Mouse (Mus musculus) forebrain, embryonic 12.5 days (tissue): Measurements from ENCODE around the gene Herpud2. TPM values are rescaled to one million over a fixed set of nuclear protein-coding genes. Genes with fewer than 3 reads are reported as not detected.
"Not testable (repeated sequence)": the region's sequence is repeated elsewhere in the genome, so short reads cannot be mapped to it uniquely, and the experiment has no call there.

Experiments used
- ATAC-seq: fragments of 200-750 bp; cut with Nextera tagmentation; 2 replicates; pipeline ENCODE4 v1.8.0; 2017; ENCODE audit warnings: moderate TSS enrichment; ENCODE audit not compliant: low FRiP score
- H3K27ac ChIP-seq: fragments of 300-500 bp; sonication (generic); 2 replicates; pipeline ENCODE4 v1.5.1; 2016; ENCODE audit warnings: mild to moderate bottlenecking
- H3K27me3 ChIP-seq: fragments of 300-500 bp; sonication (generic); 2 replicates; pipeline ENCODE4 v1.6.1; 2016; ENCODE audit warnings: mild to moderate bottlenecking
- H3K36me3 ChIP-seq: fragments of 300-500 bp; sonication (generic); replicated peaks from 2 replicates; pipeline ENCODE4 v1.6.1; 2016; ENCODE audit warnings: mild to moderate bottlenecking
- H3K4me1 ChIP-seq: fragments of 300-500 bp; sonication (generic); 2 replicates; pipeline ENCODE4 v1.6.1; 2016
- H3K4me2 ChIP-seq: fragments of 300-500 bp; sonication (generic); 2 replicates; pipeline ENCODE4 v1.6.1; 2016; ENCODE audit warnings: mild to moderate bottlenecking, moderate library complexity
- H3K4me3 ChIP-seq: fragments of 300-500 bp; sonication (generic); replicated peaks from 2 replicates; pipeline ENCODE4 v1.5.1; 2016; ENCODE audit warnings: mild to moderate bottlenecking
- H3K9ac ChIP-seq: fragments of 300-500 bp; sonication (generic); 2 replicates; pipeline ENCODE4 v1.6.1; 2016; ENCODE audit warnings: mild to moderate bottlenecking
- H3K9me3 ChIP-seq: fragments of 300-500 bp; sonication (generic); 2 replicates; pipeline ENCODE4 v1.6.1; 2016
- WGBS: fragments of 180-500 bp; shearing (Covaris S2); methylation state at CpG from one replicate; pipeline ENCODE4 v1.1.7; 2016; 5-methylcytosine and 5-hydroxymethylcytosine counted together
- polyA plus RNA-seq: library from polyadenylated mRNA; unstranded; fragments of >200 nt; fragmentation: Nextera tagmentation; extraction: Ambion mirVana; gene quantifications from 2 replicates; pipeline ENCODE4 v1.2.1, GENCODE M21; 2016

Herpud2 gene
- polyA plus RNA-seq, 1 experiment from 2014 or later: 41.7 TPM

DNA sequence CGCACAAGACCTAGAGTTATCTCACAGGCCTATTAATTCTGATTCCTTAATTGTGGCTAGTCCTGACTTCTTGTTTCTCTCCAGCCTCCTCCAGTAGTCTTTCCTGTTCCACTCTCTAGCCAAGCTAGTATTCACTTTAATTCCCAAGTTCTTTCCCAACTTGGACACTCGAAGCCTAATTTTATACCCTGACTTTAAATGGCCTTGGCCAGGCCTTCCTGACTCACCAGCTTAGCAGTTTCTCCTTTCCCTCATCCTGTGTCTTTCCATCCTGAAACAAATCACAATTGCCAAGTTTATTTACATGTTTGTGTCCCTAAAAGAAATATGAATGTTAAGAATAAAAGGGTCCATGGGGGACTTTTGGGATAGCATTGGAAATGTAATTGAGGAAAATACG, 9.6 kb downstream of the Herpud2 start:
- WGBS: 97% methylated on average over 3 of the region's 3 CpGs
- no peaks in the 10 kb centered on the region for H3K9me3 ChIP-seq
- H3K36me3 ChIP-seq: no peaks in the 10 kb centered on the region
- no peak for ATAC-seq
- H3K4me3 ChIP-seq: no peak overlapping the region
- H3K4me1 ChIP-seq: no peaks in the 10 kb centered on the region
- H3K27ac ChIP-seq: no peak overlapping the region
- no peak overlapping the region for H3K9ac ChIP-seq
- no peak overlapping the region for H3K4me2 ChIP-seq
- no peaks in the 10 kb centered on the region for H3K27me3 ChIP-seq

DNA sequence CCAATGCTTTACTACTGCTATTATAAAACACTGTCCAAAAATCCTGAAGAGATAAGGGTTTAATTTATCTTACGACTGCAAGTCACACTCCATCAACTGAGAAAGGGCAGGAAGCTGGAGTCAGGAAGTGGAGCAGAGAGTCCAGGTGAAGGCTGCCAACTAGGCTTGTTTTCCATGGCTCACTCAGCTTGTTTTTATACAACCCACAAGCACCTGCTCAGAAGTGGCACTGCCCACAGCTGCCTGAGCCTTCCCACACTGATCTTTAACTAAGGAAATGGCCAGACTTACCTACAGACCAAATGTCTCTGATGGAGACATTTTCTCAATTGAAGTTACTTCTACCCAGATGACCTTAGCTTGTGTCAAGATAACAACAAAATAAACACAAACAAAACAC, 11.3 kb downstream of the Herpud2 start:
- no peak overlapping the region for H3K4me2 ChIP-seq
- H3K9ac ChIP-seq: no peak overlapping the region
- no peaks in the 10 kb centered on the region for H3K9me3 ChIP-seq
- no peaks in the 10 kb centered on the region for H3K4me1 ChIP-seq
- no peak overlapping the region for H3K27ac ChIP-seq
- no peaks in the 10 kb centered on the region for H3K27me3 ChIP-seq
- ATAC-seq: no peak
- H3K4me3 ChIP-seq: no peak overlapping the region
- 94% methylated on average over 1 of the region's 1 CpGs for WGBS
- no peaks in the 10 kb centered on the region for H3K36me3 ChIP-seq

DNA sequence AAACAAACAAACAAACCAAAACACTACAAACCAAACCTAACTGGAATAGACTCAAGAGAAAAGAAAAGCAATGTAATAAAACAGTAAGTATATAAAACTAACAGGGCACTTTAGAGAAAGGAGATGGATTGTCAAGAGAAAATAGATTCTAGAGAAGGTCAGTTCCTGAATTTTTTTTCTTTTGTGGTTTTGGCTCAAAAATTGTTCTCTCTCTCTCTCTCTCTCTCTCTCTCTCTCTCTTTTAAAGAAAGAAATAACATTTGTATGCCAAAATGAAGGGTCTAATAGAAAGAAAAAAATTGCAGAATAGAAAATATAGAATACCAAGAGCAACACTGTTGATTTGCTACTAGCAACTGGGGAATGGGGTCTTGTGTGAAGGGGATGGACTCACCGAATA, 12.7 kb downstream of the Herpud2 start:
- ATAC-seq: no peak
- Histone ChIP-seq H3K9me3 (no peaks in the 10 kb centered on the region), H3K4me3 (no peak overlapping the region), H3K9ac (no peak overlapping the region), H3K27ac (no peak overlapping the region), H3K36me3 (no peaks in the 10 kb centered on the region), H3K27me3 (no peaks in the 10 kb centered on the region), H3K4me2 (no peak overlapping the region), H3K4me1 (no peaks in the 10 kb centered on the region)
- WGBS: 91% methylated on average over 1 of the region's 1 CpGs

DNA sequence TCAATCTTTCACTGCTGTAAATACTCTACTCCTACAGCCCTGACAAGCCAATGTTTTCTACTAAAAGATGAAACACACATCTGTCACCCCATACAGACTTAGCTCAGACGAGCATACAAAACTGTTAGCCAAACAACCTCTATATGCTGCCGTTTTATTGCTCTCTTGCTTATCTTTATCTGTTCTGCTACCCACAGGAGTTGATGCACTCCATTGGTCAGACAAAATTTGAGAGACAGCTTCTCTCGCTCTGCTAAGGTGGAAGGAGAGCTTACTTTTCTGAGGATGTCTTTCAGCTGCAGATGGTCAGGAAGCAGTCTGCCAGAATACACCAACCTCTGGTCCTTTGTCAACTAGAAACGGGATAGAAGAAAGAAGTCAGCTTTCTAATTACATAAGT, 18.7 kb downstream of the Herpud2 start:
- ATAC-seq: no peak
- no peak overlapping the region for H3K9ac ChIP-seq
- WGBS: 89% methylated on average over 4 of the region's 4 CpGs

DNA sequence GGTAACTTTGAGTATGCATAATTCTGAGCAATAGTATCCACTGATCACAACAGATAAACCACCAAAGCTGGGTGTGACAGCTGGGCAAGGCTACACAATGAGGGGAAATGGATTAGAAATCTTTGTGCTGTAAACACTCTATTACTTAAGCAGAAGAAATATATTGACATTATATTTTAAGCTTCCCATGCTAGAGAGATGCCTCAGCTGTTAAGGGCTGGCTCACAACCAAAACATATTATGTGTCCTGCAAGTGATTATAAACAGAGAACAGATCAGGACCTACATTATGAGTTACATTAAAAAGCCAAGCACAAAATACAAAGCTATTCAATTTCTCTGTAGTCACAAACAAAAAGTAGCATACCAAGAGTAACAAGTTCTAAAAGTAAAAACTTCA, 19.4 kb downstream of the Herpud2 start:
- no peaks in the 10 kb centered on the region for H3K4me1 ChIP-seq
- H3K36me3 ChIP-seq: peaks cover 8% of the 10 kb centered on the region
- H3K9ac ChIP-seq: no peak overlapping the region
- no peak overlapping the region for H3K27ac ChIP-seq
- ATAC-seq: no peak
- no peaks in the 10 kb centered on the region for H3K27me3 ChIP-seq
- no peak overlapping the region for H3K4me3 ChIP-seq
- no peak overlapping the region for H3K4me2 ChIP-seq
- H3K9me3 ChIP-seq: no peaks in the 10 kb centered on the region

More for the DNA sequence above, 18.7 kb downstream of the Herpud2 start:
- H3K27me3 ChIP-seq: no peaks in the 10 kb centered on the region
- no peak overlapping the region for H3K27ac ChIP-seq
- no peak overlapping the region for H3K4me2 ChIP-seq
- peaks cover 8% of the 10 kb centered on the region for H3K36me3 ChIP-seq
- no peaks in the 10 kb centered on the region for H3K4me1 ChIP-seq
- H3K9me3 ChIP-seq: no peaks in the 10 kb centered on the region
- no peak overlapping the region for H3K4me3 ChIP-seq

DNA sequence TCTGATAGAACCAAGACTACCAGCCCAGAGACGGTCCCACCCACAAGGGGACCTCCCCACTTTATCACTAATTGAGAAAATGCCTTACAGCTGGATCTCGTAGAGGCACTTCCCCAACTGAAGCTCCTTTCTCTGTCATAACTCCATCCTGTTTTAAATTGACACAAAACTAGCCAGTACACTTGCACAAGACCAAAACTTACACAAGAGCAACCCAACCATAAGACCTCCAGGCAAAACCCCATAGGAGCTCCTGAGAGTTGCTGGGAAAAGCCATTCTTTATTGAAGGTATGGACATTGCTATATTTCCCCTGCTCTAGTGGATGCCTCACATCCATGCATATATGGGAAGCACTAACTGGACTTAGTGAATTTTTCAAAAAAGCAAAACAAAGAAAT, 27.6 kb downstream of the Herpud2 start:
- Histone ChIP-seq H3K9me3 (no peaks in the 10 kb centered on the region), H3K27me3 (no peaks in the 10 kb centered on the region), H3K27ac (no peak overlapping the region), H3K4me1 (no peaks in the 10 kb centered on the region), H3K9ac (no peak overlapping the region), H3K36me3 (peaks cover 33% of the 10 kb centered on the region), H3K4me2 (no peak overlapping the region), H3K4me3 (no peak overlapping the region)
- ATAC-seq: no peak
- 79% methylated on average over 2 of the region's 2 CpGs for WGBS

DNA sequence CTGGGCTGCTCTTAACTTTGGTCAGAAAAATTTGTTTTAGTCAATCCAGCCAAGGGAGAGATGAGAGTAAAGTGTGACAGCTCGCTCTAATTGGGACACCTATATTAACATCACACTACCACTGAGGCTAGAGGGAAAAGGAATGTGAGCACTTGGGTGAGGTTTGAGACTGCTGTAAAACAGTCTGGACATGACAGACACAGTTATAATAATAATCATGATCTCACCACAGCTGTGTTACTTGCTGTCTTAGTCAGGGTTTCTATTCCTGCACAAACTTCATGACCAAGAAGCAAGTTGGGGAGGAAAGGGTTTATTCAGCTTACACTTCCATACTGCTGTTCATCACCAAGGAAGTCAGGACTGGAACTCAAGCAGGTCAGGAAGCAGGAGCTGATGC, 28.0 kb downstream of the Herpud2 start:
- 88% methylated on average over 1 of the region's 1 CpGs for WGBS
- H3K4me1 ChIP-seq, H3K4me2 ChIP-seq, H3K9me3 ChIP-seq, H3K27me3 ChIP-seq, H3K9ac ChIP-seq, ATAC-seq, H3K4me3 ChIP-seq, H3K27ac ChIP-seq: not testable (repeated sequence)
- H3K36me3 ChIP-seq: peaks cover 35% of the 10 kb centered on the region

DNA sequence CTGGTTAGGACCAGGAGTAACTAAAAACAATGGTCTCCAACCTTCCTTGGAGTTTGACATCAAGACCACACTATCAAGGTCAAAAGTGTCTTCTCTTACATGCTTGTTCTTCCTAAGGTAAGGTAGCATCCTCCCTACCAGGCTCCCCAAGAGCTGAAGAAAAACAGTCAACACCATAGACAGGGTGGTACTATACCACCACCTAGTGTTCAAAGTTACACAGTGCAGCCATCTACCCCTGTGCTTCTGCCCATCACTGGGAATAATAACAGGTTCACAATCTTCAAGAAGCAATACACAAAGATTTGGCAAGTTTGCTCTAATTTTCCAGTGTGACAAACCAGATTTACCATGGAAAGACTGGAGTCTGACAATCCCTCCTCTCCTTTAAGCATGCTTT, 47.0 kb downstream of the Herpud2 start:
- ATAC-seq: peak; percentile 75; the same call in 1 of the 2 replicates
- H3K36me3 ChIP-seq: peaks cover 29% of the 10 kb centered on the region
- H3K9me3 ChIP-seq: no peaks in the 10 kb centered on the region; the same call in 1 of the 2 replicates
- no peak overlapping the region for H3K27ac ChIP-seq
- H3K27me3 ChIP-seq: no peaks in the 10 kb centered on the region
- no peaks in the 10 kb centered on the region for H3K4me1 ChIP-seq
- no peak overlapping the region for H3K4me3 ChIP-seq
- no peak overlapping the region for H3K4me2 ChIP-seq
- H3K9ac ChIP-seq: no peak overlapping the region

DNA sequence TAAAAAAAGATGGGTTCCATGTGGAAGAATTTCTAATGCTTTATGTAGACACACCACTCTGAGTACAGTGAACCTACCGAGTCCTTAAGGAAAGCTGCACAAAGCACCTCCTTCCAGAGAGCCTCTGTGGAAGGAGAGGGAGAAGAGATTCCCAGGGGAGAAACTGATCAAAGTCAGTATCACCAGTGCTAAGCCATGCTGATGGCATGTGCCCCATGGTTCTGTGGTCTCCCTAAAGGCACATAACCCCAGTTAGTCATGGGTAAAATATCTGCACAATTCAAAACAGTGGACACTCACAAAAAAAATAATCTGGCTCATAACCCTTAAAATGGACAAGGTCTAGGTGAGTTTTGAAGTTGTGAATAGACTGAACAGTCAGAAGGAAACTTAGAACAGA, 48.7 kb downstream of the Herpud2 start:
- peaks cover 21% of the 10 kb centered on the region for H3K36me3 ChIP-seq
- ATAC-seq: no peak

DNA sequence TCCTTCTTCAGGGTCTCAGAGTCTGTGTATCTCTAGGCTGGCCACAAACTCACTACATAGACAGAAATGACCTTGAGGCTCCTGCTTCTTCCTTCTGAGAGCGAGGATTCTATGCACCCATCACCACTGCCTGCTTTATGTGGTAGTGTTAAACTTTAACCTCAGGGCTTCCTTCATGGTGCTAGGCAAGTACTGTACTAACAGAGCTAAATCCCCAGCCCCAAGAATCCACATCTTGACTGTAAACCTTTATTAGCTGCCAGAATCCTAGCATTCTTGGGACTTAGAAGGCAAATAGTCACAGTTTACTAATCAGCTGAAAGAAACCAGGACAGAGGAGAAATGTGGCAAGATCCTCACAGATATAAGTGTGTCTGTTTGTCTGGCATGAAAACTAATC, 60.8 kb downstream of the Herpud2 start:
- no peak overlapping the region for H3K4me3 ChIP-seq
- no peak overlapping the region for H3K9ac ChIP-seq
- no peaks in the 10 kb centered on the region for H3K36me3 ChIP-seq
- H3K27ac ChIP-seq: no peak overlapping the region
- H3K9me3 ChIP-seq: no peaks in the 10 kb centered on the region
- H3K27me3 ChIP-seq: no peaks in the 10 kb centered on the region
- no peak for ATAC-seq
- H3K4me1 ChIP-seq: no peaks in the 10 kb centered on the region
- H3K4me2 ChIP-seq: no peak overlapping the region
- 67% methylated on average over 1 of the region's 1 CpGs for WGBS

More for the DNA sequence above, 48.7 kb downstream of the Herpud2 start:
- H3K27ac ChIP-seq: no peak overlapping the region
- no peaks in the 10 kb centered on the region for H3K4me1 ChIP-seq
- 92% methylated on average over 1 of the region's 1 CpGs for WGBS
- no peak overlapping the region for H3K4me2 ChIP-seq
- H3K9ac ChIP-seq: no peak overlapping the region
- no peaks in the 10 kb centered on the region; the same call in 1 of the 2 replicates for H3K9me3 ChIP-seq
- no peak overlapping the region for H3K4me3 ChIP-seq
- H3K27me3 ChIP-seq: no peaks in the 10 kb centered on the region

DNA sequence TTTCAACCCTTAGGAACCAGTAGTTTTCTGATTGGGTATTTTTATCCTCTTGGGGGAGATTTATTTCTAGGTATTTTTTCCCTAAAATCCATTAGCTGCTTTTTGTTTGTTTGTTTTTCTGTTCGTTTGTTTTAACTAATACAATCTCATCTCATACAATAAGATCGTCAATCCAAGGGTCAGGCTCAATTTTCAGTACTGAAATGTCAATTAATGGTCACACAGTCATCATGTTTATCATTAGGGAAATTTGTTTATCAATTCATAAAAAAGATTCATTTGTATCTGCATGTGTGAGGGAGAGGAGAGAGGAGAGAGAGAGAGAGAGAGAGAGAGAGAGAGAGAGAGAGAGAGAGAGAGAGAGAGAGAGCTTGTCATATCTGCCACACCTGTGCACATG, 62.5 kb downstream of the Herpud2 start, which contains the start of gene Gm10181:
Gene Gm10181, plus strand, starts transcription at position 301 of the 400 bp plus-strand sequence.
- H3K4me3 ChIP-seq: no peak within 1 kb of the TSS
- H3K9me3 ChIP-seq: no peaks in the 10 kb centered on the region
- H3K4me1 ChIP-seq: no peaks in the 10 kb centered on the region
- no peak for ATAC-seq
- H3K4me2 ChIP-seq: no peak within 1 kb of the TSS
- no peak within 1 kb of the TSS for H3K27ac ChIP-seq
- H3K27me3 ChIP-seq: no peaks in the 10 kb centered on the region
- H3K9ac ChIP-seq: no peak within 1 kb of the TSS
- no peaks in the 10 kb centered on the region for H3K36me3 ChIP-seq
- 78% methylated on average over 2 of the region's 2 CpGs for WGBS

DNA sequence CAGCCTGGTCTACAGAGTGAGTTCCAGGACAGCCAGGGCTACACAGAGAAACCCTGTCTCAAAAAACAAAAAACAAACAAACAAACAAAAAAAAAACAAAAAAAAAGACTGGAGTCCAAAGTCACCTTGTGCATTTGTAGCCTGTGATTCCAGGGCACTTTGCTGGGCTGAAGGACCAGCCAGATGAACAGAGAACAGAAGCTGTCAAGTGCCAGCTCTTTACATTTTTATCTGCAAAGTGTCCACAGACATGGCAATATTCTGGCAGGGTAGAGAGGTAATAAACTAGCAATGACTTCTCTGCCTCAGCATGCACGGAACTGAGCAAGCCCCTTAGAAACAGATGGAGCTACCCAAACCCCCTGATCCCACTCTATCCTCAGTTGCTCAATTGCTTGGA, 75.1 kb downstream of the Herpud2 start:
- Histone ChIP-seq H3K4me3 (no peak overlapping the region), H3K4me1 (no peaks in the 10 kb centered on the region), H3K9me3 (no peaks in the 10 kb centered on the region), H3K27ac (no peak overlapping the region), H3K27me3 (no peaks in the 10 kb centered on the region), H3K9ac (no peak overlapping the region), H3K36me3 (no peaks in the 10 kb centered on the region), H3K4me2 (no peak overlapping the region)
- no peak for ATAC-seq
- 87% methylated on average over 1 of the region's 1 CpGs for WGBS

DNA sequence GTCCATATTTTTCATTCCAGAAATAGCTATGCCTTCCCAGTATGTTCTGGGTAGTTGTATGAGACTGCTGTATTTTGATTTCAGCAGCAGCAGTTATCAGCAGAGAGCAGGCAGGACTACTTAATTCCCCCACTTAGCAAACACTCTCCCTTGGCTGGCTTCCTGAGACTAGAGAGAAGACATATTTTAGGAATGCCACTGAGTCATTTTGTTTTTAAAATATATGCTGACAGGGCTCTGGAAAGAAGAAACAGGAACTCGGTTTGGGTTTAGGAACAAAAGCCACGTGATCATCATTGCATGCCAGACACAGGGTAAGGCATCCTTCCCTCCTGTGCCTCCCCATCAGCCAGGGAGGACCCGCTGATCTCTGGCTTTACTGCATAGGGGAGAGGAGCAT, 75.6 kb downstream of the Herpud2 start:
- Histone ChIP-seq H3K27ac (no peak overlapping the region), H3K9ac (no peak overlapping the region), H3K4me1 (no peaks in the 10 kb centered on the region), H3K4me3 (no peak overlapping the region), H3K9me3 (no peaks in the 10 kb centered on the region), H3K27me3 (no peaks in the 10 kb centered on the region), H3K4me2 (no peak overlapping the region), H3K36me3 (no peaks in the 10 kb centered on the region)
- 72% methylated on average over 3 of the region's 3 CpGs for WGBS
- ATAC-seq: no peak

DNA sequence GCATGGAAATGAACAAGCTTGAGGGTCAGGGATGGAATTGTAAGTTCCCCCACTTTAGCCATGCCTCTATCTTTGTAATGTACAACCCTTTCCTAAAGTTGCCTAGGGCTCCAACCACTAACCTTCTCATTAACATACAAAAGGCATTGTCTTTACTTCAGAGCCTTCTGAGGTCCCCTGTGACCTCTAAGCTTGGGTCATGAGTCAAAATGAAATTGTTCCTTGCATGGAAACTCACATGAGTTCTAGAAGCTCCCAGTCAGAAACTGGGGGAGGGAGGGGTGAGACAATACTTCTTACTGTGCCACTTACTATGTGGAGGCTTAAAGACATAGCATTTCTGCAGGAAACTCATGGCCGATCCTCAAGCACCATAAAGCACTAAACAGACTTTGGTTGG, 79.0 kb downstream of the Herpud2 start:
- no peaks in the 10 kb centered on the region for H3K9me3 ChIP-seq
- H3K36me3 ChIP-seq: no peaks in the 10 kb centered on the region
- no peak for ATAC-seq
- H3K4me3 ChIP-seq: no peak overlapping the region
- no peak overlapping the region for H3K27ac ChIP-seq
- H3K4me2 ChIP-seq: no peak overlapping the region
- no peaks in the 10 kb centered on the region for H3K4me1 ChIP-seq
- no peaks in the 10 kb centered on the region for H3K27me3 ChIP-seq
- 89% methylated on average over 1 of the region's 1 CpGs for whole genome bisulfite sequencing
- no peak overlapping the region for H3K9ac ChIP-seq
